Mouse (Mus musculus) embryo, embryonic 11.5 days (tissue): ENCODE data around the gene Dpp6.
A peak's percentile ranks its signal among the peaks of the same experiment; 100 is the strongest.

Source experiments
- DNase-seq: peaks from one replicate; pipeline ENCODE4 v3.0.0-alpha.2; 2012; ENCODE audit warnings: low read depth, low spot score

The Dpp6 gene

GRCm38 (mm10) chr5:27194975-27195374, 378.0 kb downstream of the Dpp6 start:
- DNase-seq = no peak

- DNase-seq = no peak
These were observed 383.8 kb downstream of the Dpp6 start for GRCm38 (mm10) chr5:27200581-27201341.

DNA sequence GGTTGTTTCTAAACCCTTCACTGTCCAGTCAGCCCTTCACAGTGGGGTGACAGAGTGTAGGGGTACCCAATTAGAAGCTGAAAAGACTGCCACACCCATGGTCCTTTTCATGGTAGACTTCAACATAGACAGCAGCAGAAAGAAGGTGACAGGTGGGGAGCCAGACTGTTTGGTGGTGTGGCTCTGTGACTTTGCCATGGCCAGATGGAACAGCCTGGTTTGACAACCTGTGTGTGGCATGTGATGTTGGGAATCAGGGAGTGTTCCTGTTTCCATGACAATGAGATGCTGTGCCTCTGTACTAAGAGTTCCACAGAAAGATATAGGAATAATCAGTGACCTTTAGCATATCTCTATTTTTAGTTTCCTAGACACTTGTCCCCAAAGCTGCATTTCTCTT, 386.1 kb downstream of the Dpp6 start:
- no peak for DNase-seq

DNA sequence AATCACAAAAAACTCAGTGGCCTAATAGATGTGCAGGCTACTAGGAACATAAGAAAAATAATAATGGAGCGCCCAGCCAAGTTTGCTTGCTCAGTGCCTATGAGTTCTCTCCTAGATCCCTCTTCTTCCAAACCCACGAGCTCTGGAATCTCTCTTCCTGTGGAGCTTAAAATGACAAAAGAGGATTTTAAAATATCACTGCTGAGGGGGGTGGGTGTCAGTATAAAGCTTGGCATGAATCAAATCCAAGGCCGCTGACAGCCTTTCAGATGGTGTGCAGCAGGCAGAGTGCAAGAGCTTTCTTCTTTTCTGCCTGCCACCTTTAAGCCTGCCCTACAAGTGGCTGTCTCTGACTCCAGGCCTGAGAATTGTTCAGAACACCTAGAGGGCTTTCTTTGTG, 387.7 kb downstream of the Dpp6 start:
- no peak for DNase-seq

DNA sequence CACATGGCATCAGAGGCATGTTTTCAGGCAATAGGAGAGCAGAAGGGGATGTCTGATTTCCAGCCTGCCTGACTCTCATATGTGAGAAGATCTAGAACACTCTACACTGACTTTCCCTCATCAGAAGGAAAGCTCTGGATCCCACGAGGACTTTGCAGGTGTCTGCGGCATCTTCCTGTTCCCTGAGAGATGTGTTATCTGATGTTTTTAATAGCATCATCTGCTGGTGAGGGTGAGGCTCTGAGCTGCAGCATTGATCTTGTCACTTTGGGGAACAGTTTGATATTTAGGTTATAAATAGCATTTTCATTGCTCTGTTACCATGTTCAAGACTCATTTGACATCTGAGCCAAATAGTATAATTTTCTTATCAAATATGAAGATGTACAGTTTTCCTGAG, 388.8 kb downstream of the Dpp6 start:
- DNase-seq = no peak

DNA sequence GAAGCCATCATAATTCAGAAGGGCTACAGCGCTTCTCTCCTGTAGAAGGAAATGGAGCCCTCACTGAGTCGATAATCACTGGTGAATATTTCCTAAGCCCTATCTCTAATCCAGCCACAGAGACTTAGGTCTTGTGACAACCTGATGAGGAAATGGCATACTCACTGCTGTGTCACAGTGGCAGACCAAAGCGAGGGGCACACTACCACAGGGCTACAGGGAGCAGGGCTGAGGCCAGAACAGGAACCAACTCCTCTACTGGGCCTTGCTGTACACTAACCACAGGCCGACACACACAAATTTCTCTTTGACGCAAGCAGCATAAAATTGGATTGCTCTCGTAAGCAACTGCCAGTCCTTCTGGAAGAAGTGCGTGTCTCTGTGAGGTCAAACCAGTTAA, 389.2 kb downstream of the Dpp6 start:
- DNase-seq = no peak

GRCm38 (mm10) chr5:27220116-27220515, 403.1 kb downstream of the Dpp6 start:
- peak; percentile 8 for DNase-seq

- no peak for DNase-seq
These were observed 425.1 kb downstream of the Dpp6 start for GRCm38 (mm10) chr5:27242078-27242477.

- DNase-seq = no peak
These were observed 426.2 kb downstream of the Dpp6 start for GRCm38 (mm10) chr5:27243226-27243625.

DNA sequence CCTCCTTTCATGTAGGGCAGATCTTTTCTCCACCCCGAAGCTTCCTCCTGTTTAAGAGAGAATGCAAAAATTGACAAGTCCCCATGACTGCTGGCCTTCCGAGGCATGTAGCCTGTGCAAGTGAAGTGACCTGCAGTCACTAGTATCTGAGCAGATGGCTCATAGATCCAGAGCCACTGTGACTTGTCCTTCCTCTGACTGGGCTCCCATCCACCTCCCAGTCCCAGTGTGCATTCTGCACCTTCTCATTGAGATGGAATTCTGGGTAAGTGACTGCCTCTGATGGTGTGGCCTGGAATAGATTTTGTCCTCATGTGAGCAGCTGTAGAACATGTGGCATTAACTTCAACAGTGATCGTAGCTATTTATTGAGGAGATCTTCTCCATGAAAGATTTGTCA, 430.8 kb downstream of the Dpp6 start:
- DNase-seq = no peak

DNA sequence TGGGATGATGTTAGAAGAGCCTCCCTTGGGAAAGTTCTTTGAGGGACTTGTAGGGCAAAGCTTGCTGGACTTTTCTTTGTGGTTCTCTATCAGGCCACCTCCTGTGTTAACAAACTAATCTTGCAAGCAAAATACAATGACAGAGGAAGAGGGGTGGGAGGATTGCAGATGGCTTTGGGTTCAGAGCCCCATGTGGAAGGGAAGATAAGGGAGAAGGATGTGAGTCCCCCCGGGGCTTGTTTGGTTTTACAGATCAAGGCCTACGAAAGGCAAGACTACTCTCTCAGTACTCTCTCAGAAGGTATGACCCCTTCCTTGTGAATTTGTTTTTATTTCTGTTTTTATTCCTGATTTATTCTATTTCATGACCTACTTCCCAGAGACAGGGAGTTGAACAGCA, 431.7 kb downstream of the Dpp6 start:
- DNase-seq = no peak

- no peak for DNase-seq
These were observed 432.9 kb downstream of the Dpp6 start for GRCm38 (mm10) chr5:27249951-27250350.

DNA sequence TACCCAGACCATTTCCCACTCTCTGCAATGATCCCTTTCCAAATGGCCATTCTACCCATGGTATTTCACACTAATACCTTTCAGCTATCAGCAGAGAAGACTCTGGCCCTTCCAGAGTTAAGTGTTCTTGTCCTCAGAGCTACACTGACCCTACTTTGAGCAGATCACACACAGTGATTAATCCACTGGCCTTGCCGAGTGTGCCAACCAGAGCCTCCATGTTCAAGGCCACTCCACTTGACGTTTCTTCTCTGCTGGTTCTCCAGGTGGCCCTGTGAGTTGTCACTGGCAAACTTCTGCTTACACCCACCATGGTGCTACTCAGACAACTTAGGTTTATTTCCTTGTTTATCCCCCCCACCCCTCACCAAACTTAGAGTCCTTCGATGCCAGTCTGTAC, 433.9 kb downstream of the Dpp6 start:
- DNase-seq = no peak

- DNase-seq = no peak
These were observed 434.4 kb downstream of the Dpp6 start for GRCm38 (mm10) chr5:27251361-27251760.

GRCm38 (mm10) chr5:27255247-27255646, 438.2 kb downstream of the Dpp6 start:
- no peak for DNase-seq

GRCm38 (mm10) chr5:27258636-27259035, 441.6 kb downstream of the Dpp6 start:
- DNase-seq = no peak

GRCm38 (mm10) chr5:27261746-27262727, 445.0 kb downstream of the Dpp6 start:
- DNase-seq = peak; percentile 34

- no peak for DNase-seq
These were observed 445.7 kb downstream of the Dpp6 start for GRCm38 (mm10) chr5:27262751-27263150.

DNA sequence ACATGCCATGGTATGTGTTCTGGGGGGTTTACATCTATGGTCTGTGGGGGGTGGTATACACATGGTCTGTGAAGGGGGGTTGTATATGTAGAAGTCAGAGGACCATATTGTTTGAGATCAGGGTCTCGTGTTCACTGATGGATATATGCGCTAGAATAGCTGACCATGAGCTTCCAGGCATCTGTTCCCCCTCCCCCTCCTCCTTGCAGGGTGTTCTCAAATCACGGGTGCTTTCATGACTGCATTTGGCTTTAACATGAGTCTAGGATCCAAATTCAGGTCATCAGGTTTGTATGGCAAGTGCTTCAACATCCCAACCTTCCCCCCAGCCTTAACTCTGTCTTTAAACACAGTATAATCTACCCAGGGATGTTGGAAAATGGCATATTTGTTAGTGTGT, 448.3 kb downstream of the Dpp6 start:
- DNase-seq = no peak

DNA sequence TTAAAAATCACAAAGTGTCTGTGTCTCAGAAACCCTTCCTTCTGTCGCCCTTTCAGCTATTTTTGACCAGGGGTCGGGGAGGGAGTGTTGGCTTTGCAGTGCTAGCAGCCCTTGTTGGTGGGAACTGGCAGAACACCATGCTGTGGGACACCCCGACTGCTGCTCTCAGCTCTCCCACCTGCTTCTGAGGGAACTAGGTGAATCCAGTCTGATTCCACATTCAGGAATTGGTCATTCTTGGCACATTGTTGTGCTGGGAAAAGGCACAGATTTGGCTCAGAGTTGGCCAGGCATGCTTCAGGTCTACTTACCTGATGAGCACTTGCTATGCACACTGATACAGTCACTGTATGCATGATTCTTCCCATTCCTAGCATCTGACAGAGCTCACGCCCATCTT, 454.3 kb downstream of the Dpp6 start:
- no peak for DNase-seq

DNA sequence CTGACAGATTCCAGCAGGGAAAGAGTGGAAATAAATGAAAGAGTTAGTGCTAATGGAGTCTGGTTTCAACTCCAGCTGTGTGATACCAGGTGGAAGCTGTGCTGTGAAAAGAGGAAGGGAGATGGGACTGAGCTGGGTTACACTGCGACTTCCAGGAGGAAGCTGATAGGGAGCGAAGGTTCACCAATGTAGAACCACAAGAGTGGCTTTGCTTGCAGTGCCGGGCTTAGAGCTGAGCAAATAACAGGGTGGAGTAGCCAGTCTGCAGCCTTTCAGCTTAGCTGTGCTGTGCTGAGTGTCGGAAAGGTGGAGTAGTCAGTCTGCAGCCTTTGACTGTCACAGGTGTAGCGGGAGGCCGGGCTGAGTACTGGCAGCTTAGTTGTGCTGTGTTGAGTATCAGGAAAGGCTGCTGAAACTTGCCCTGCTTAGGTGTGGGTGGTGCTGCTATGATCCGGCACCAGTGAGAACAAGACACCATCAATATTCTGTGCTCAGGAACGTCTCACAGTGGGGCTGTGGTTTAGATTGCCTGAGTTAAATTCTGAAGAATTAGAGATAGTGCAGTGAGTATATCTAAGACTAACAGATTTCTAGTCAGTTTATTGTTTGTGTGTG, 457.9 kb downstream of the Dpp6 start:
- no peak for DNase-seq

DNA sequence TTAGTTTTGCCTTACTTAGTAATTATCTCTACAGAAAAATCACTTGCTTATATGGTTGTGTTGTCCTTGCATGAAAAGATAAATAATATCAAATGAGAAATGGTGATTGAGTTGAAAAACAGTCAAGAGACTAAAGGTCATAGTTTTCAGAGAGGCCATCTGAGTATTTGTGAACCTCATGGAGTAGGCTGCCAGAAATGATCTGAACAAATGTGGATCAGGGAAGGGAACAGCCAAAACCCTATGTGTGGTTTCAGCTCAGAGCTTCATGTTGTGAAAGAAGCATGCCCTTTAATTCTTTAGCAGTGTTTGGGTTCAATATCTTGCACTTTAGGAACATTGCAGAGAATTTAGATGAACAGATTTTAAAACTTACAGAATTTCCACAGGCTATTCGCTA, 458.9 kb downstream of the Dpp6 start:
- DNase-seq = no peak
